Mouse (Mus musculus) neural tube, embryonic 12.5 days (tissue): ENCODE results near the gene Gtf3c2. TPM values are rescaled to one million over a fixed set of nuclear protein-coding genes. Genes with fewer than 3 reads are reported as not detected.
"Not testable (repeated sequence)": the region's sequence is repeated elsewhere in the genome, so short reads cannot be mapped to it uniquely, and the experiment has no call there.

Experiments
- ATAC-seq: fragments of 200-750 bp; cut with Nextera tagmentation; 2 replicates; pipeline ENCODE4 v1.8.0; 2017; ENCODE audit warnings: low read depth, mild to moderate bottlenecking, moderate TSS enrichment, moderate library complexity; ENCODE audit not compliant: low FRiP score
- H3K27ac ChIP-seq: fragments of 300-500 bp; sonication (generic); 2 replicates; pipeline ENCODE4 v1.5.1; 2016
- H3K27me3 ChIP-seq: fragments of 300-500 bp; sonication (generic); replicated peaks from 2 replicates; pipeline ENCODE4 v1.6.1; 2016; ENCODE audit warnings: mild to moderate bottlenecking
- H3K36me3 ChIP-seq: fragments of 300-500 bp; sonication (generic); 2 replicates; pipeline ENCODE4 v1.6.1; 2016; ENCODE audit warnings: mild to moderate bottlenecking
- H3K4me1 ChIP-seq: fragments of 300-500 bp; sonication (generic); 2 replicates; pipeline ENCODE4 v1.6.1; 2016
- H3K4me2 ChIP-seq: fragments of 300-500 bp; sonication (generic); replicated peaks from 2 replicates; pipeline ENCODE4 v1.6.1; 2016; ENCODE audit warnings: mild to moderate bottlenecking
- H3K4me3 ChIP-seq: fragments of 300-500 bp; sonication (generic); 2 replicates; pipeline ENCODE4 v1.5.1; 2016
- H3K9ac ChIP-seq: fragments of 300-500 bp; sonication (generic); 2 replicates; pipeline ENCODE4 v1.6.1; 2016; ENCODE audit warnings: mild to moderate bottlenecking
- H3K9me3 ChIP-seq: fragments of 300-500 bp; sonication (generic); 2 replicates; pipeline ENCODE4 v1.6.1; 2016; ENCODE audit warnings: mild to moderate bottlenecking
- WGBS: fragments of 180-500 bp; shearing (Covaris S2); methylation state at CpG from one replicate; pipeline ENCODE4 v1.1.7; 2016; 5-methylcytosine and 5-hydroxymethylcytosine counted together
- polyA plus RNA-seq: library from polyadenylated mRNA; unstranded; fragments of >200 nt; fragmentation: Nextera tagmentation; extraction: Ambion mirVana; gene quantifications from 2 replicates; pipeline ENCODE4 v1.2.1, GENCODE M21; 2016

The Gtf3c2 gene
- 86.7 and 90.5 TPM in 2 replicates for polyA plus RNA-seq

DNA sequence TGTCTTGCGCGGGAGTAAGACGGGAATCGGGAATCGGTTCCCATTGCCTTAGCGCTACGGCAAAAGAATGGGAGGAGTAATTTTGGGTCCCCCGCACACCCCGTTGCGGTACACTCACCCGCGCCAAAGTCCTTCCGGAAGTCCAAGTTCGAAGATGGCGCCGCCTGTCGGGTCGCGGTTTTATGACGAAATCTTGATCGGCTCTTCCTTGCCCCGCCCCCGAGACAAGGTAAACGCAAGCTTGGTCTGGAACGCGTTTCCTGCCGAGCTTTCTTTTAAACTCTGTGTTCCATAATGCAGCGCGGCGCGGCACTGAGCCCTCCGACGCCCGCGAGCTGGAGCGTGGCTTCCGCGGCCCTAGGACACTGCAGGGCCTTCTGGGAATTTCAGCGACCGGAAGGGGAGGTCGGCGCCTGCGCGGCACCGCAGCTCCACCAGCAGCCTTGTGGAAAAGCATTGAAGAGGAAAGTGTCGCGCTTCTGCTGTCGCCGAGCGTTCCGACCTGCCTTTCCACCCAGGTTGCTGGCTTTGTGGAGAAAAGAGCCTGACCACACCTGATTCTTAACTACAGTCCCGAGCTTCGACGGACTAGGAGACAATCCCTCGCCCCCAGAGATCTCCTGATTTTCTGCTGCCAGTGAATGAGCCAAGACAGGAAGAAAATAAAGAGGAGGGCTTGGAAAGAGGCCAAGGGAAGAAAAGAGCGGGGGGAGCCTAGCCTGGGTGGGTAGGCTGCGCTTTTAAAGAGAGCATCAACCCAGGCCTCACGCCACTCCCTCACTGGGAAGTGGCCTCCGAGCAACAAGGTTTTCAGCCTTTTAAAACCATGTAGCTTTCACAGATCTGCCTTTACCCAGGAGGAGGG is at the start of gene Gtf3c2, which contains the start of gene Gm29609:
Gene Gtf3c2, minus strand, starts transcription at position 379 of the 865 bp plus-strand sequence.
Gene Gm29609, minus strand, starts transcription at position 146 of the 865 bp plus-strand sequence.
- H3K4me1 ChIP-seq: peaks cover 6% of the 10 kb centered on the region; the same call in 1 of the 2 replicates
- peak within 1 kb of the TSS; percentile 75 for H3K27ac ChIP-seq
- H3K9ac ChIP-seq: peak within 1 kb of the TSS; percentile 78
- peak within 1 kb of the TSS; percentile 93 for H3K4me2 ChIP-seq
- no peaks in the 10 kb centered on the region for H3K9me3 ChIP-seq
- under 1% methylated on average over 59 of the region's 59 CpGs for WGBS
- no peaks in the 10 kb centered on the region for H3K27me3 ChIP-seq
- peak; percentile 97 for ATAC-seq
- no peaks in the 10 kb centered on the region for H3K36me3 ChIP-seq
- peak within 1 kb of the TSS; percentile 73 for H3K4me3 ChIP-seq

DNA sequence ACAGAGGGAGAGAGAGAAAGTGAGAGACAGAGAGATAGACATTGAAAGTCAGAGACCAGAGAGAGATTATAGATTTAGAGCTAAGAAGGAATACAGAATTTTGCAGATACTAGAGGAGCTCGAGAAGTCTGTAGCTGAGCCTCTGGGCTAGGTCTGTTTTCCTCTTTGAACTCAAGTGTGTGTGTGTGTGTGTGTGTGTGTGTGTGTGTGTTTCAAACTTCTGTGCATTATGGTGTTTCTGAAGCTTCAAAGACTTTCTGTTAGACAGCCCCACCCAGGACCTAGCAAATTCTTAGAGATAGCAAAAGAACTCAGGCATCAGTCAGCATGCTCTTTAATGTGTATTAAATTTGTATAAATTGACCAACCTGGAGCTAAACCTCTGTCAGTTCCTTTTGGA is 46.7 kb upstream of the Gtf3c2 start:
- Histone ChIP-seq H3K27me3 (no peaks in the 10 kb centered on the region), H3K36me3 (no peaks in the 10 kb centered on the region), H3K9ac (no peak overlapping the region), H3K4me3 (no peak overlapping the region), H3K4me2 (no peak overlapping the region), H3K27ac (no peak overlapping the region), H3K4me1 (no peaks in the 10 kb centered on the region), H3K9me3 (no peaks in the 10 kb centered on the region)
- 81% methylated on average over 1 of the region's 1 CpGs for WGBS
- ATAC-seq: no peak

DNA sequence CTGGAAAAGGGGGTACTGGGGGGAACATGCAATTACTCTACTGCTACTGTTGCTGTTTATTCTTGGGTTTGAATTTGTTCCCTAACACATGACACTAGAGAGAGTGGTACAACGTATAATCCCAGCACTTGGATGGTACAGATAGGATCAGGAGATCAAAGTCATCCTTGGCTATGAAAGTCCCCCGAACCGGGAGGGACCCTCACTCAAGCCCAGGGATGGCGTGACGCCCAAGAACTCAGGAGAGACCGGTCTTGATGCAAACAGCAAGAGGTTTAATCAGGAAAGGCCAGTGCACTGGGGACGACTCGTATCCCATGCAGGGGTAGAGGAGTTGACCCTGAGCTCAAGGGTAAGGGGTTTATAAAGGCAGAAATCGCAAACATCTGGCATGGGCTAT is 42.8 kb upstream of the Gtf3c2 start:
- H3K4me2 ChIP-seq: no peak overlapping the region
- no peak overlapping the region for H3K9ac ChIP-seq
- no peaks in the 10 kb centered on the region for H3K9me3 ChIP-seq
- no peak overlapping the region for H3K4me3 ChIP-seq
- ATAC-seq: no peak
- H3K36me3 ChIP-seq: no peaks in the 10 kb centered on the region
- H3K27me3 ChIP-seq: no peaks in the 10 kb centered on the region
- no peak overlapping the region for H3K27ac ChIP-seq
- H3K4me1 ChIP-seq: peaks cover 6% of the 10 kb centered on the region
- 93% methylated on average over 9 of the region's 9 CpGs for WGBS

DNA sequence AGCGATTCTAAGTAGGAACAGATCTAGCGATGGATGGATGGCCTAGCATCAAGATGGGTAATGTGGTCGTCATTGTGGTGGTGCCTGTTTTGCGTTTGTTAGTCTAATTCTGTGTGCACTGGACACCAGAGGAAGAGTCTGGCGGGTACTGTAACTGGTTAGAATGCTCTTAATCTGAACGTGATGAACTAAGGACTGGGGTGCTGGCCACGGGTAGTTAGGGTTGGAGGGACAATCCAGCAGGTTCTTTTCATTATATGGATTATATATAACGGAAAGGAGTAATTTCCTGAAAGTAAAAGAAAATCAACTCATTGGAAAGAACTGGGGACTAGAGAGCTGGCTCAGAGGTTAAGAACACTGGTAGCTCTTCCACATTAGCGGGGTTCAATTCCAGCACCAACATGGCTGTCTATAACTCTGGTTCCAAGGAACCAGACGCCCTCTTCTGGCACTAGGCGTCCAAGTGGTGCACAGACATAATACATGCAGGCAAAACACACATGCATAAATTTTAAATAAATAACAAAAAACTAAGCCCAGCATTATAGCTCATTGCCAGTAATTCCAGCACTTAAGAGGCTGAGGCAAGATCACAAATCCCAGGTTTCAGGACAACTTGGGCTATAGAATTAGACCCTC is 41.5 kb upstream of the Gtf3c2 start:
- H3K9me3 ChIP-seq: no peaks in the 10 kb centered on the region
- 14% methylated on average over 11 of the region's 11 CpGs for WGBS
- H3K36me3 ChIP-seq: no peaks in the 10 kb centered on the region
- H3K9ac ChIP-seq: peak overlapping the region; percentile 94
- no peaks in the 10 kb centered on the region for H3K27me3 ChIP-seq
- H3K4me2 ChIP-seq: peak overlapping the region; percentile 84
- peaks cover 6% of the 10 kb centered on the region for H3K4me1 ChIP-seq
- peak overlapping the region; percentile 96 for H3K4me3 ChIP-seq
- no peak for ATAC-seq
- peak overlapping the region; percentile 88 for H3K27ac ChIP-seq

DNA sequence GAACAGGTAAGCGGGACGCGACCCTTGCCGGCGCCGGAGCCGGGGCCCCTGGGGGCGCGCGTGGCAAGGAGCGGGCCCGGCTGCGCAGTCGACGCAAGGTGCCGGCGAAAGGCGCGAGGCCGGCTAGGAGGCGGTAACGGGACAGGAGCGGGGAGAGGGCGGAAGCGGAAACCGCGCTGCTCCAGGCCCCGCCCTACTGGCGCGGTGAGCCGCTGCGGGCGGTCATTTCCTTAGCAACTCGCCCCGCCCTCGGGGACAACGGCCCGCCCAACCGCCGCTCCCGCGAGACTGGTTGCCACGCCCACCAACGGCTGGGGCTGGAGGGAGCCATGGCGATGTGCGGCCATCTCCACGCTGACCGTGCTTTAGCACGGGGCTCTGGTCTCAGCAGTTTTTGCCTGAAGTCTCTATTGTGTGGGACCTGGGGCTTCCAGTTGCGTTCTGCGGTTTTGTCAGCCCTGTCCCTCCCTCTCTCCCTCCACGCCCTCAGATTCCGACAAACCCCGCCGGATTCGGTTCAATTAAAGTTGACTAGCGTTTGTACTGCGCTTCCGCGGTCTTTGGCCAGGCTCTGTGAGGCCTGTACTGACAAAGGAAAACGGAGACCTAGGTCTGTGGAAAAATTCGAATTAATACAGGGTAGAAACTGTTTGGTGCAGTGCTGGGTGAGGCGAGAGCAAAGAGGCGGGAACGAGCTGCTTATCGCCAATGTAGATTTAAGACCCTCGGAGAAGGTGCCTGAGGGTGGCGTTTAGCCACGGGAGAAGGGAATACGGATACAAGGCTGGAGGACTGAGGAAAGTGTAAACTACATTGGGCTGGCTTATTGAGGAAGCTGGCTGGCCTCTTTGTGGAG is 40.7 kb upstream of the Gtf3c2 start, which contains the start of gene Ppm1g:
Gene Ppm1g, minus strand, starts transcription at position 240 of the 856 bp plus-strand sequence.
- Histone ChIP-seq H3K27ac (peak within 1 kb of the TSS; percentile 90), H3K4me1 (peaks cover 6% of the 10 kb centered on the region), H3K4me3 (peak within 1 kb of the TSS; percentile 96), H3K4me2 (peak within 1 kb of the TSS; percentile 84), H3K36me3 (no peaks in the 10 kb centered on the region), H3K9me3 (no peaks in the 10 kb centered on the region), H3K9ac (peak within 1 kb of the TSS; percentile 94), H3K27me3 (no peaks in the 10 kb centered on the region)
- ATAC-seq: peak; percentile 95
- WGBS: under 1% methylated on average over 70 of the region's 70 CpGs

DNA sequence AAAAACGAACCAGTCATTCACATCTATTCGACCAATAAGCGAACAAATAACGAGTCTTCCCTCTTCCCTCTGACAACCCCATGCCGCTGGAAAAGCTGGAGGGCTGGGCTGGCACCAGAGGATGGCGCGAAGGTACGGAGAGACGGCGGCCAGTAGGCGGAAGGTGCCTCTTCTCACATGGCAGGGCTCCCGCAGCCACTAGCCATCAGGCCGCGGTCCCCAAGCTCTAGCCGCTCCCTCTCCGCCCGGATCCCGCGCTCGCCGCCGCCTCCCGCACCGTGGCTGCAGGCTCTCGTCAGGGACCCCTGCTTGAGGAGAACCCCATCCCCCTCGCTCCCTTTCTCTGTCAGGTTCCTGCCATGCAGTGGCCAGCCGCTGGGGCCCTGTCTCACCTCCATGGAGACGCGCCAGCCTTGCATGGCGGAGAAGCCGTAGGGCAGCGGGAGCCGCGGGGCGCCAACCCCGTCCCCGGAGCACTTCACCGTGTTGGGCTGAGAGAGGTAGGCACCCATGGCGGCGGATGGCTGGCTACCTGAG is 40.0 kb upstream of the Gtf3c2 start:
- Histone ChIP-seq H3K4me3 (peak overlapping the region; percentile 96), H3K27me3 (no peaks in the 10 kb centered on the region), H3K9ac (peak overlapping the region; percentile 94), H3K9me3 (no peaks in the 10 kb centered on the region), H3K4me2 (peak overlapping the region; percentile 84), H3K27ac (peak overlapping the region; percentile 90), H3K36me3 (no peaks in the 10 kb centered on the region), H3K4me1 (peaks cover 6% of the 10 kb centered on the region)
- ATAC-seq: peak; percentile 74
- WGBS: 1% methylated on average over 40 of the region's 40 CpGs

DNA sequence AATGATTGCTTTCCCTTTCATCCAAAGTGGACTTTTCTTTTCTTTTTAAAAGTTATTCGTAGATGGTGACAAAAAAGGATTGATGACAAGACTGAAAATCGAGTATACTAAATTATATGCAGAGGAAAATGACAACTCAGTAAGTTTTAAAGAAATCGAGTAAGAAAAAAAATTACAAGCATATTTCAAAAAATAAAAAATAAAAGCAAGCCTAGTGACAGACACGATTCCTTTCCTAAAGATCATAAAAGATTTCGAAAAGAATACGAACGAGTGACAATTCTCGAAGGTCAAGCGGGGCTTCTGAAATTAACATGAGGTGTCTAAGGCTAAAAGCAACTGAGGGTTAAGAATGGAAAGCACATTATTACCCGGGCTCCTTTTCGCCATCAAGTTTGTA is 39.5 kb upstream of the Gtf3c2 start:
- H3K27ac ChIP-seq: no peak overlapping the region

DNA sequence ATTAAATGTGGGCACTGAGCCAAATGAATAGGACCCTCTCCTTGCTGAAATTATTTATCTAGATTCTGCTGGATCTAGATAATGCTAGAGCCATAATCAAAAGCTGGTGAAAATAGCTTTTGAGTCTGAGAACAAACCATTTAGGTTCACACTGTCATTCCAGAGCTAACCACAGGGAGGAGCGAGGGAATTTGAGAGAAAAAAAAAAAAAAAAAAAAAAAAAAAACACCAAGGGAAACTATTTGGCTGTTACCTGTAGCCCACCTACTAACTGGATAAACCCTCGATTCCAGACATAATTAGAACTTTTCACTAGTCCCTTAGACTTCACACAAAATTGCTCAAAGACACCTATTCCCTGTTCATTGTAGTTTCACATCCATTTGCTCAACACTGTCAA is 39.1 kb upstream of the Gtf3c2 start:
- H3K9ac ChIP-seq: no peak overlapping the region
- H3K4me1 ChIP-seq: peaks cover 6% of the 10 kb centered on the region
- H3K9me3 ChIP-seq: no peaks in the 10 kb centered on the region
- H3K4me3 ChIP-seq: peak overlapping the region; percentile 18; the same call in 1 of the 2 replicates
- no peak for ATAC-seq
- H3K4me2 ChIP-seq: peak overlapping the region; percentile 84
- H3K27ac ChIP-seq: no peak overlapping the region
- H3K36me3 ChIP-seq: no peaks in the 10 kb centered on the region
- H3K27me3 ChIP-seq: no peaks in the 10 kb centered on the region
- WGBS: 3% methylated on average over 2 of the region's 2 CpGs

More for the DNA sequence above, 39.5 kb upstream of the Gtf3c2 start:
- Histone ChIP-seq H3K9me3 (no peaks in the 10 kb centered on the region), H3K27me3 (no peaks in the 10 kb centered on the region), H3K4me1 (peaks cover 6% of the 10 kb centered on the region), H3K4me2 (peak overlapping the region; percentile 84), H3K4me3 (peak overlapping the region; percentile 96), H3K36me3 (no peaks in the 10 kb centered on the region), H3K9ac (peak overlapping the region; percentile 94)
- WGBS: 3% methylated on average over 11 of the region's 11 CpGs
- no peak for ATAC-seq

DNA sequence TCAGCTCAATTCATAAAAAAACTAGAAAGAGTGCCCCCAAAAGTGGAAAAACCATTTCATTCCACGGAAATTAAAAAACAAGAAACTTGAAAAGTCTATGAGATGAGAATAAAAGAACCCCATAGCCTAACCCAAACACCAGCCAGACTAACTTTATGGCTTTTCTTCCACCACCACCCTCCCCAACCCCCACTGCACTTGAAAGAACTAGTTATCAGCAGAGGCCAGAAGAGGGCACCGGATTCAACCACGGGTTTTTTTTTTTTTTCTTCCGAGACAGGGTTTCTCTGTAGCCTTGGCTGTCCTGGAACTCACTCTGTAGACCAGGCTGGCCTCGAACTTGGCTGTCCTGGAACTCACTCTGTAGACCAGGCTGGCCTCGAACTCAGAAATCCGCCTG is 38.4 kb upstream of the Gtf3c2 start:
- H3K27ac ChIP-seq: no peak overlapping the region
- no peaks in the 10 kb centered on the region for H3K27me3 ChIP-seq
- H3K9ac ChIP-seq: no peak overlapping the region
- H3K4me3 ChIP-seq: no peak overlapping the region
- H3K36me3 ChIP-seq: no peaks in the 10 kb centered on the region
- no peak for ATAC-seq
- 63% methylated on average over 7 of the region's 7 CpGs for WGBS
- no peaks in the 10 kb centered on the region for H3K9me3 ChIP-seq
- H3K4me1 ChIP-seq: peaks cover 6% of the 10 kb centered on the region
- no peak overlapping the region for H3K4me2 ChIP-seq

DNA sequence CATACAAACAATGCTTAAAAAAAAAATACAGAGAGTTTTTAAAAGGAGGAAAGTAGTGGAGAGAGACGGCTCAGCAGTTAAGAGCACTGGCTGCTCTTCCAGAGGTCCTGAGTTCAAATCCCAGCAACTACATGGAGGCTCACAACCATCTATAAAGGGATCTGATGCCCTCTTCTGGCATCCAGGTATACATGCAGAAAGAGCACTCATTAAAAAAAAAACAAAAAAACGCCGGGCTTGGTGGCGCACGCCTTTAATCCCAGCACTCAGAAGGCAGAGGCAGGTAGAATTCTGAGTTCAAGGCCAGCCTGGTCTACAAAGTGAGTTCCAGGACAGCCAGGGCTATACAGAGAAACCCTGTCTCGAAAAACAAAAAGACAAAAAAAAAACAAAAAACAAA is 36.6 kb upstream of the Gtf3c2 start:
- not testable (repeated sequence) for H3K4me2 ChIP-seq, H3K4me3 ChIP-seq, H3K36me3 ChIP-seq, H3K27ac ChIP-seq, ATAC-seq, H3K4me1 ChIP-seq, H3K27me3 ChIP-seq, H3K9me3 ChIP-seq, H3K9ac ChIP-seq
- WGBS: 95% methylated on average over 6 of the region's 6 CpGs

DNA sequence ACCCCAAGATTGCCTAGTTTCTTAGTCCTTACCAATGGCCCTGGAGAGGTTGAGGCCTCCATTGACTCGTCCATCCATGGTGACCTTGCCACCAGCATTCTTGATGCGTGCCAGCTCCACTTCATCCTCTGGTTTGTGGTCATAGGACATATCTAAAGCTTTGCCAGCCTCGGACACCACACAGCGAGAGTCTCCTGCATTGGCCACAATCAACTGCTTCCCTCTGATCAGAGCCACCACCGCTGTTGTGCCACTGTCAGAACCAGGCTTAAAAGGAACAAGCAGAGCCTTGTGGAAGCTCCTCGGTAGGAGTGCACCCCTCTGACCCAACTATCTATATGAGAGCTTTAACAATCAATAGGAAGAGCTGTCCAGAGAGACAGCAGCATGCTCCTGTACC is 24.5 kb upstream of the Gtf3c2 start:
- Histone ChIP-seq H3K4me1 (peaks cover 23% of the 10 kb centered on the region), H3K27ac (no peak overlapping the region), H3K9me3 (peaks cover 5% of the 10 kb centered on the region), H3K9ac (no peak overlapping the region), H3K27me3 (no peaks in the 10 kb centered on the region), H3K4me2 (no peak overlapping the region), H3K36me3 (peaks cover 68% of the 10 kb centered on the region), H3K4me3 (no peak overlapping the region; the same call in 1 of the 2 replicates)
- WGBS: 95% methylated on average over 6 of the region's 6 CpGs
- ATAC-seq: no peak
